Mouse (Mus musculus): ENCODE results near the gene Sox14.
A peak's percentile ranks its signal among the peaks of the same experiment; 100 is the strongest.

The Sox14 gene

DNA sequence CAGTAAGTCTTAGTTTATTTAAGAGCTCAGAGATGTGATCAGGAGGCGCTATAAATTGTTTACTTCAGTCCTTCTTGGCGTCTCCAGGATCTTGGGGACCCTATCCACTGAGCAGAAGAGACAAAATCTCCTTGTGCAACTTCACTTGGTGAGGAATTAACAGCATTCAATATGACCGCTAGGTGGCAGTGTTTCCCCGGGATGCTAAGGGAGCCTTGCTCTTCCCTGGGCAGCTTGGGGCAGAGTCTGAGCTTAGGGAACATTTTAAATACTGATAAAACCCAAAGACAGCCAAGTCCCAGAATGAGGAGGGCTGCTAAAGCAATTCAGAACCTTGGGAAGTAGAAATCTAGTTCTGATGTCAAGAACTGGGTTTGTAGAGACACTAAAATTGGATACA lies 29.1 kb downstream of the Sox14 start:
- DNase-seq: peak; percentile 86

DNA sequence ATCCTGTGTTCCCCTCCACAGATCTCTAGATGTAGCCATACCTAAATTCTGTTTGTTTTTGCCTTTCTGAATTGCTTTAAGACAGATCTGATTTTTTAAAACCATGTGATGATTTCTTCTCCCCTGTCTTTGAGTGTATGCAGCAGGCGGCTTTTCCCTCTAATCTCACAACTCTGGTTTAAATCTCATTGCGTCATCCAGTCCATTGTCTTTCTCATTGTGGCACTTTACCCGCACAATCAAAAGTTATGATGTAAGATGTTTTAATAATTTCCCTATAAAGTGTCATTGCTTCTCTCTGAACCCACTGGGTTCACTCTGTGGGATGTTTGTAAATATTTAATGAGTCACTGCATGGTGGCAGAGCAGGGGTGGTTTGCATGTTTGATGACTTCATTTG lies 36.6 kb downstream of the Sox14 start:
- DNase-seq: no peak

DNA sequence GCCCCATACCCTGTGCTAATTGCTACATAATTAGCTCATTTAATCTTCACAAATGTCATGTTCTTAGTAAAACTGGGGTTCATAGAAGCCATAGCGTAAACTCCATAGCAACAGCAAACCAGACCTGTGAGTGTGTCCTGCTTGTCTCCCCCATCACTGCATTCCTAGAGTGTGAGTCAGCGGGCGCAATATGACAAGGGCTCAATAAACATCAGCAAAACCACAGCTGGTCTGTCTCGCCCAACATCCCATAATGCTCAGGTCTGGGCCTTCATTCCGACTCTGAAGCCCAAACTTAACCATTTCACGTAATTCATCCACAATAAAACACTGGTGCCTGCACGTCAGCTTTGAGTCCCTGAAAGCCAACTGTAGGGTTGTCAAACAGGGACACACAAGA lies 37.1 kb downstream of the Sox14 start:
- DNase-seq: no peak

GRCm38 (mm10) chr9:99836707-99837106 lies 39.3 kb downstream of the Sox14 start:
- DNase-seq: no peak

DNA sequence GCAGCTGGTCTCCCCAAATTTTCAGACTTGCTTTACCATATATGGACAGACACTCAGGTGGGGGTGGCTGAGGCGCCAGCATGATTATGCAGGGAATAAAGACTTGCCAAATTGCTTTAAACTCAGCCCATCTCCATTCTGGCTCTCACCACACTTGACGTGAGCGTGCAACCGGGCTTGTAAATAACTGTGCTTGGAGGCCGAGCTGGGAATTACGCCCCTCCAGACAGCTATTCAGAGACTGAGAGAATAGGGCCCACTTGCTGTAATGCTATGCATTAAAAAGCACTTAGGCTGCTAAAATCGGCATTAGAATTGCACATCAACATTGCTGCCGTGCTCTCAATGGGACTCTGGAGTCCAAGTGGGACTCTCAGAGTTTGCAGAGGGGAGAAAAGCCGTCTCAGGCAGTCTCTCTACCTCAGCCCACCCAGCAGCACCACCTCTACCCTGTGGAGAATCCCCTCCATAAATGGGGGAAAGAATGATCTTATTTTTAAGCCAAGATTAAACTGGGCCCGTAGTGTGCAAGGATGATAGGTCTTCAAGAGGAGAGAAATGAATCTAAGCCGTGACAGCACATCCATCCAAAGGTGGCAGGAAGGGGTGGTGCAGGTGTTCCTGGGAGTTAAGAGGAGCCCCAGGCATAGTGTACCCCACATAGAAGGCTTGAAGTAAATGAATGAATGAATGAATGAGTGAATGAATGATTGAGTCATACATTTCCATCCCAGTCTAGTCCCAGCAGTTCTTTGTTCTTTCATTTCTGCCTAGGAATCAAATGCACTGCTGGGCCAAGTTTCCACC lies 40.1 kb downstream of the Sox14 start:
- DNase-seq: peak; percentile 4
